Mouse (Mus musculus): ENCODE measurements around the gene Fli1. TPM values are rescaled to one million over a fixed set of nuclear protein-coding genes. Genes with fewer than 3 reads are reported as not detected.

The Fli1 gene
- polyA plus RNA-seq, 1 experiment from 2014 or later = 11.5 TPM

DNA sequence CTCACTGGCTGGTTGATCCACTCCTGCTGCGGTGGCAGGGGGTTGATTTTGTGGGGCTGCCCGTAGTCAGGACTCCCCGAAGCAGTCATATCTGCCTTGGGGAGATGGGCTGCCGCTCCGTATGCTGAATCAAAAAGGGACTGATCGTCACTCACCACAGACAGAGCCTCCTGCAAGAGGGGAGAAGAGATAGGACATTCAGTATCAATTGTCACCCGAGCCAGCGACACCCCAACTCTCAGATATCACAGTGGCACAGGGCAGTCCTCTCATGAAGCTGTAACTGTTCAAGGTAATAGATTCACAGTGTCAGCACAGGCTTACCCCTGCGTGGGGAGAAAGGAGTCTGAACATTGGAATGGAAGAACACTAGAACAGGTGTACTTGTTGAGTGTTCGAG, 66.1 kb downstream of the Fli1 start:
- DNase-seq = no peak
- WGBS (ENCODE audit: insufficient replicate concordance) = 60% methylated on average over 10 of the region's 10 CpGs
- Histone ChIP-seq H3K9ac (replicated peaks) (no peak overlapping the region), H3K4me2 (ENCODE audit: low read depth, low read length) (no peak overlapping the region), H3K4me1 (ENCODE audit: insufficient read depth) (peaks cover 5% of the 10 kb centered on the region), H3K9me3 (ENCODE audit: low read length) (no peaks in the 10 kb centered on the region), H3K4me3 (ENCODE audit: low read depth, low read length) (no peak overlapping the region), H3K36me3 (replicated peaks; ENCODE audit: insufficient read depth, low read length) (peaks cover 9% of the 10 kb centered on the region; the same call in 1 of the 2 replicates), H3K27me3 (ENCODE audit: insufficient read depth, low read length) (no peaks in the 10 kb centered on the region), H3K27ac (ENCODE audit: low read depth) (no peak overlapping the region)
- TF ChIP-seq CTCF (IDR thresholded peaks at IDR 0.05; ENCODE audit: low read depth) (no peak), EP300 (IDR thresholded peaks at IDR 0.05; ENCODE audit: low read depth) (peak; percentile 45; the same call in 1 of the 2 replicates)
- ATAC-seq = peak; percentile 33

DNA sequence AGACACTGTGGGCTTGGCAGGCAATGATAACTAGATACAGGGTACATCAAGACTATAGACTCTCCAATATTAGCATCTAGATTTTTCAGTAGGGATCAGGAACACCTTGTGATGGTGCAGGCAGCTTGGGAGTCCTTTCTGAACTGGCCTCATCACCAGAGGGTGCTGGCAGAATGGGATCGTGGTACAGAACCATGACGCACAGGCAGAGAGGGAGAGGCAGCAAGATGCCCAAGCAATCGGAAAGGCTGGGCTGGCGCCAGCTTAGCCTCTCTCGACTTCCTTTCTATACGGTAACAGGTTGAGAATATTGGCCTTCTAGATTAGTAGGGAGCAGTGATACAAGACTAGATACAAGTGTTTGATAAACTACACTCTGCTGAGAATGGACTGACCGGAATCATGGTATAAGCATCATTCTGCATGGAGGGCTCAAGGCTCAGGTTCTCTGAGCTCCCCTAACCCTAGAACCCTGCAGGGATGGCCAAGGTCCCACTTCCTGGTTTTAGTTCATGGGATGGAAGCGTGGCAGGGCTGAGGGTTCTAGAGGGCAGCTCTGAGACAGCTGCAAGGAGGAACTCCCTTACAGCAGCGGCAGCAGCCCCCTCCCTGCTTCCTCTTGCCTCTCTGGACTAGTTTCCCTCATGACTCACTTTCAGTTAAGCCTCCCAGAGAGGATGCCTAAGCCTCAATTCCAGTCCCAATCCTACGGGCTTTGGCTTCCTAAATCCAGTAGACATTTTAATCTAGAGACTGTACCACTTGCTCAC, 67.9 kb downstream of the Fli1 start:
- peak; percentile 48 for DNase-seq
- H3K4me1 ChIP-seq (ENCODE audit: insufficient read depth) = peaks cover 5% of the 10 kb centered on the region
- H3K9me3 ChIP-seq (ENCODE audit: low read length) = no peaks in the 10 kb centered on the region
- H3K27ac ChIP-seq (ENCODE audit: low read depth) = no peak overlapping the region
- H3K36me3 ChIP-seq (replicated peaks; ENCODE audit: insufficient read depth, low read length) = peaks cover 11% of the 10 kb centered on the region; the same call in 1 of the 2 replicates
- TF ChIP-seq CTCF (IDR thresholded peaks at IDR 0.05; ENCODE audit: low read depth) (no peak), EP300 (IDR thresholded peaks at IDR 0.05; ENCODE audit: low read depth) (no peak)
- H3K4me3 ChIP-seq (ENCODE audit: low read depth, low read length) = no peak overlapping the region
- no peak overlapping the region for H3K4me2 ChIP-seq (ENCODE audit: low read depth, low read length)
- no peak overlapping the region for H3K9ac ChIP-seq (replicated peaks)
- H3K27me3 ChIP-seq (ENCODE audit: insufficient read depth, low read length) = no peaks in the 10 kb centered on the region
- peak; percentile 33; the same call in 1 of the 2 replicates for ATAC-seq
- 66% methylated on average over 10 of the region's 10 CpGs for WGBS (ENCODE audit: insufficient replicate concordance)

DNA sequence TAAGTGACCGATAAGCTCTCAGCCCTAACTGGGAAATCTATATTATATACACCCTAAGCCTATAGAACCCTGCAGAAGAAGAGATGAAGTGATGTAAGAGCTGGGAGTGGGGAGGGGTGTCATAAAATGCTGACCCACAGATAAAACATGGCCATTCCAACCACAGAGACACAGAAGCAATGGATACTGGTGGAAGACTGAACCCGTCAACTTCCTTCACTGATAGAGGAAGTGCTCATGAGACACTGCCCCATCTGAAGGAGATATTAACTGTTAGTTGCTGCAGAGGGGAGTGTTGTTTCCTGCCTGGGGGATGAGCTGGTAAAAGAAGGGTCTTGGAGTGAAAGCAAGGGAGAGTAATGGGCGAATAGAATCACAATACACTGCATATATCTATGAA, 70.3 kb downstream of the Fli1 start:
- Histone ChIP-seq H3K9ac (replicated peaks) (no peak overlapping the region), H3K4me2 (ENCODE audit: low read depth, low read length) (no peak overlapping the region), H3K4me3 (ENCODE audit: low read depth, low read length) (no peak overlapping the region), H3K36me3 (replicated peaks; ENCODE audit: insufficient read depth, low read length) (peaks cover 12% of the 10 kb centered on the region; the same call in 1 of the 2 replicates), H3K9me3 (ENCODE audit: low read length) (no peaks in the 10 kb centered on the region), H3K4me1 (ENCODE audit: insufficient read depth) (peaks cover 5% of the 10 kb centered on the region), H3K27me3 (ENCODE audit: insufficient read depth, low read length) (no peaks in the 10 kb centered on the region), H3K27ac (ENCODE audit: low read depth) (no peak overlapping the region)
- ATAC-seq (no peak), DNase-seq (no peak)
- WGBS (ENCODE audit: insufficient replicate concordance) = 64% methylated on average over 3 of the region's 3 CpGs
- TF ChIP-seq EP300 (IDR thresholded peaks at IDR 0.05; ENCODE audit: low read depth) (no peak), CTCF (IDR thresholded peaks at IDR 0.05; ENCODE audit: low read depth) (no peak)

DNA sequence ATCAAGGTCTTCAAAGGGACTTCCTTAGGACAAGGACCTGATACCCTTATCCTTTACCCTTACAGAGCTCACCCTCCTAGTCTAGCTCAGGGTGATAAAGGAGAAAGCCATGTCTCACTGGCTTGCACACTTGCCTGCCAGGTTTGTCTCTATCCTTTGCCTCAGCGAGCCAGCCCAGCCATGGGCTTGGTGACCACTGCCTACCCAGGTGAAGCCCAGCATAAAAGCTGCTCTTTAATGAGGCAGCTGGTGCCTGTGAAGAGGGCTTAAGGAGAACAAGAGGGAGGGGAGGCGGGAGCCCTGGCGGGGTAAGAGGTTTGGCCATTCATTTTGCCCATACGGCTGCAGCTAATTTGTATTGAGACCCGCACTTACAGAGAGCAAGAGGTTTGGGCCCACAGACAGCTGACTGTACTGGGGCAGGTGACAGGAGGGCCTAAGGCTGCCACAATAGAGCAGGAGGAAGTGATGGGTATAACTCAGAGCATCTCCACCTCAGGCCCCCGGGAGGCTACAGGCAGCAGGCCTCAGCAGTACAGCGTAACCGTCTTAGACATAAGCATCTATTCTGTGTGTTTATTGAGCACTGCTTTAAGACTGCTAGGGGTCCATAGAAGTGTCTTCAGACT, 73.4 kb downstream of the Fli1 start:
- ATAC-seq (no peak), DNase-seq (no peak)
- WGBS (ENCODE audit: insufficient replicate concordance) = 89% methylated on average over 8 of the region's 8 CpGs
- Histone ChIP-seq H3K9me3 (ENCODE audit: low read length) (no peaks in the 10 kb centered on the region), H3K27me3 (ENCODE audit: insufficient read depth, low read length) (no peaks in the 10 kb centered on the region), H3K4me3 (ENCODE audit: low read depth, low read length) (no peak overlapping the region), H3K27ac (ENCODE audit: low read depth) (no peak overlapping the region), H3K4me1 (ENCODE audit: insufficient read depth) (no peaks in the 10 kb centered on the region; the same call in 1 of the 2 replicates), H3K9ac (replicated peaks) (no peak overlapping the region), H3K36me3 (replicated peaks; ENCODE audit: insufficient read depth, low read length) (peaks cover 13% of the 10 kb centered on the region), H3K4me2 (ENCODE audit: low read depth, low read length) (no peak overlapping the region)
- TF ChIP-seq EP300 (IDR thresholded peaks at IDR 0.05; ENCODE audit: low read depth) (no peak), CTCF (IDR thresholded peaks at IDR 0.05; ENCODE audit: low read depth) (no peak)

DNA sequence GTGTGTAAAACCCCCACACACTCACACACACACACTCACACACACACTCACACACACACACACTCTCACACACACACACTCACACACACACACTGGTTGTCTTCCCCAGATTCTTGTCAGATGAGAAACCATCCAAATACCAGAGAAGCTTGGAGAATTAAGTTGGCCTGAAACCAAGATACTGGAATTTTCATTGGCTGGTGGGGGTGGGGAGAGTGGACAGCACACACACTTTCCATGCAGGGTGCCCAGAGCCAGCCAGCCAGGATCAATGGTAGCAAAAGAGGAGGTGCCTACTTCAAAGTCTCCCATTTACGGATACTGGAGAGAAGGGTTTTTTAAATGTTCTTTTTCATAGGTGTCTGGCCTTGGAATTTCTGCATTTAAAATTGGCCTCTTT, 74.3 kb downstream of the Fli1 start:
- H3K9me3 ChIP-seq (ENCODE audit: low read length) = no peaks in the 10 kb centered on the region
- no peak overlapping the region for H3K9ac ChIP-seq (replicated peaks)
- H3K4me3 ChIP-seq (ENCODE audit: low read depth, low read length) = no peak overlapping the region
- ATAC-seq (no peak), DNase-seq (no peak)
- H3K36me3 ChIP-seq (replicated peaks; ENCODE audit: insufficient read depth, low read length) = peaks cover 12% of the 10 kb centered on the region
- no peak overlapping the region for H3K27ac ChIP-seq (ENCODE audit: low read depth)
- H3K4me2 ChIP-seq (ENCODE audit: low read depth, low read length) = no peak overlapping the region
- TF ChIP-seq CTCF (IDR thresholded peaks at IDR 0.05; ENCODE audit: low read depth) (no peak), EP300 (IDR thresholded peaks at IDR 0.05; ENCODE audit: low read depth) (no peak)
- no peaks in the 10 kb centered on the region for H3K27me3 ChIP-seq (ENCODE audit: insufficient read depth, low read length)
- WGBS (ENCODE audit: insufficient replicate concordance) = 81% methylated on average over 1 of the region's 1 CpGs
- no peaks in the 10 kb centered on the region; the same call in 1 of the 2 replicates for H3K4me1 ChIP-seq (ENCODE audit: insufficient read depth)

DNA sequence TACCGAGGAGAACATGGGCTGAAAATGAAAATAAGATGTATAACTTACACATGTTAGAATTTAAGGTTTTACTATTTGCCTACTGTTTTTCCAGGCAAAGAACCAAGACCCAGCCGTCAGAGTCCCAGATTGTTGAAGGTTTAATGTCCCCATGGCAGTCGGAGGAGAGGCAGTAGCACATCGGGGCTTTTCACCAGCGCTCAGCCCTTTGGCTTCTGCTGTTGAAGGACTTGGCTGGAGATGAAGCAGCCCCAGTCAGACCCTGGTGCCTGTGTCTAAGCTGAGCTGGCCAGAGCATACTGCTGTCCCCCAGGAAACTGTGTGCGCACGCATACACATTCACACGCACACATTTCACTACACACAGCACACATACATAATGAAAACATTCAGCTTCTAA, 75.2 kb downstream of the Fli1 start:
- Histone ChIP-seq H3K27ac (ENCODE audit: low read depth) (no peak overlapping the region), H3K4me2 (ENCODE audit: low read depth, low read length) (no peak overlapping the region), H3K4me1 (ENCODE audit: insufficient read depth) (no peaks in the 10 kb centered on the region), H3K36me3 (replicated peaks; ENCODE audit: insufficient read depth, low read length) (peaks cover 16% of the 10 kb centered on the region), H3K9ac (replicated peaks) (no peak overlapping the region), H3K27me3 (ENCODE audit: insufficient read depth, low read length) (no peaks in the 10 kb centered on the region), H3K4me3 (ENCODE audit: low read depth, low read length) (no peak overlapping the region), H3K9me3 (ENCODE audit: low read length) (no peaks in the 10 kb centered on the region)
- no peak for TF ChIP-seq EP300 (IDR thresholded peaks at IDR 0.05; ENCODE audit: low read depth)
- WGBS (ENCODE audit: insufficient replicate concordance) = 82% methylated on average over 8 of the region's 8 CpGs
- no peak for ATAC-seq
- DNase-seq = no peak
